Mouse (Mus musculus) subcutaneous adipose tissue, adult 2 months (tissue): ENCODE measurements around the gene Olfr1442. TPM values are rescaled to one million over a fixed set of nuclear protein-coding genes. Genes with fewer than 3 reads are reported as not detected.

Experiments
- polyA plus RNA-seq: library from polyadenylated mRNA; depleted of rRNA; stranded (reverse); fragments of >200 nt; gene quantifications from 2 replicates; pipeline ENCODE4 v1.2.3, GENCODE M21; 2012; ENCODE audit warnings: low replicate concordance; rRNA removed

The Olfr1442 gene
- not detected in 2 replicates for polyA plus RNA-seq

DNA sequence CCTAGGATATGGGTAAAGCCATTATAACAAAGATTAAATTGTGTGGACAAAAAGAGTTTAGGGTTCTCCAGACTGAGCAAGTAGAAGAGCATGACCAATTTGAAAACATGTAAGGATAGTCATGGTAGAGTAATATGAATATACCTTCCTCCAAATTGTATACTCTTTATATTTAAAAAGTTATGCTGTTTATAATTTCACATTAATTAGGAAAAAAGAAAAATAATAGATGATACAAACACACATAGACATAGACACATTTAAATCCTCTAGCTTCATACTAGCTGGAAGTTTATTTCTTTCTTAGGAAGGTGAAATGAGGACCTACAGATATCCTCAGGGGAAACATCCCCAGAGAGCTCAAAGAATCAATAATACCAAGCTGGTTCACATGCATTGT is at the start of gene Olfr1442:
Gene Olfr1442, plus strand, starts transcription at position 301 of the 400 bp plus-strand sequence.

DNA sequence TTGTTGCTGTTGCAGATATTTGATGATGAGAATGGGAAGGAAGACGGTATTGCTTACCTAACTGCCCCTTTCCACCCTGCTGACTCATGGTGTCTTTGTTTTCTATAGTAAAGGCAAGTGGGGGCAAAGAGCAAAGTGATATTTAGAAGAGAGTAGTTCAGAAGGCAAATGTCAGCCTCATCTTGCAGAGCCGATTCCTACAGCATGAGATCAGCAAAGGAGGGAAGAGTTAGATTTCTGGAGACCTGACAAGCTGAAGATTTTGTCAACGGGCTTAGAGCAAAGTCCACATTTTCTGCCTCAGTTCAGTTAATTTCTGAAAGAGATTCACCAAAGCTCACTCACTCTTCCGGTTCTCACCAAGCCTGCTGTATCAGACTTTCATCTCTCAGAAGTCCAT is 37.1 kb upstream of the Olfr1442 start, which contains the start of gene Glyat:
Gene Glyat, plus strand, starts transcription at position 133 of the 400 bp plus-strand sequence.

DNA sequence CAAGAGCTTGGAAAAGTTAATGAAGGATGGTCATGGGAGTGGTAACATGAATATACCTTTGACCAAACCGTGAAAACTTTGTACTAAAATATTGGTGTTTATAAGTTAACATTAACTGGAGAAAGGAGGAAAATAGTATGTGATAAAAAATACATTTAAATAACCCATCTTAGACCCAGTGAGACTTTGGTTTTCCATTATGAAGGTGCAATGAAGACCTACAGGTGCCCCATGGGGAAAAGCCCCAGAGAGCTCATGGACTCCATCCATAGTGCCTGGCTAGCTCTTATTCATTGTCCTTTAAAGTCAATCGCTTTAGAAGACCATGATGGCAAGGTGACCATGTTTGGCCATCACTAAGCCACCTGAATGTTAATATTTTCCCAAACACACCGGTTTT is 7.6 kb downstream of the Olfr1442 start, which contains the start of gene Olfr1443:
Gene Olfr1443, plus strand, starts transcription at position 301 of the 400 bp plus-strand sequence.

DNA sequence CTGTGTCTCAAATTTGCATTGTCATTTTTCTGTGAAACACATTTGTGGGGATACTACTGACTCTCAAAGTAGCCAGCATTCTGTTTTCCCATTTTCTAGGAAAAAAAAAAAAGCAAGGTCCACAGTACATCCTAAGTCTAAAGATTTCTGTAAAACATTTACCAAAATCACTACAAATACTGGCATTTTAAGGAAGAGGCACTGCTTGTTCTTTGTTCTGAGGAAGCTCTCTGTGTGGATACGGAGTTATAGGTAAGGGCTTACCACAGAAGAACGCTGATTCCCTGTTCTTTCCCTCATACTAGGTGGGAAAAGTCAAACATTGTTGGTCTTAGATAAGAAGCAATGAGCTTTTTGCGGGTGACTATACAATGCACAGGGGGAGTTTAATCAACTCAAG is 25.4 kb downstream of the Olfr1442 start, which contains the start of gene Keg1:
Gene Keg1, plus strand, starts transcription at position 197 of the 400 bp plus-strand sequence.

Other genes with a start within 250 kb of the Olfr1442 start
- gene Pfpl, start 242.5 kb upstream of the Olfr1442 start, polyA plus RNA-seq, result not detected in 2 replicates
- gene Mpeg1, start 209.7 kb upstream of the Olfr1442 start, polyA plus RNA-seq, result 9.0 and 31.8 TPM in 2 replicates
- 28.3 and 35.4 TPM in 2 replicates for gene Dtx4, start 169.0 kb upstream of the Olfr1442 start, polyA plus RNA-seq
- gene Fam111a, start 124.7 kb upstream of the Olfr1442 start, polyA plus RNA-seq, result 2.7 and 4.5 TPM in 2 replicates
- 0.06 TPM in 1 of 2 replicates, not detected in the other for gene Gm4952, start 70.5 kb upstream of the Olfr1442 start, polyA plus RNA-seq
- not detected in 2 replicates for gene Glyat, start 37.1 kb upstream of the Olfr1442 start, polyA plus RNA-seq
- not detected in 2 replicates for gene Olfr1443, start 7.7 kb downstream of the Olfr1442 start, polyA plus RNA-seq
- not detected in 2 replicates for gene Keg1, start 25.3 kb downstream of the Olfr1442 start, polyA plus RNA-seq
- 0.66 and 0.76 TPM in 2 replicates for gene Cntf, start 95.2 kb downstream of the Olfr1442 start, polyA plus RNA-seq
- 19.6 and 23.0 TPM in 2 replicates for gene Zfp91, start 125.7 kb downstream of the Olfr1442 start, polyA plus RNA-seq
- 7.1 and 8.0 TPM in 2 replicates for gene Lpxn, start 125.8 kb downstream of the Olfr1442 start, polyA plus RNA-seq
- not detected in 2 replicates for gene Gm5244, start 176.2 kb downstream of the Olfr1442 start, polyA plus RNA-seq
- not detected in 2 replicates for gene Olfr1444, start 186.8 kb downstream of the Olfr1442 start, polyA plus RNA-seq
- not detected in 2 replicates for gene Olfr1445, start 213.4 kb downstream of the Olfr1442 start, polyA plus RNA-seq
- gene Olfr1446, start 223.1 kb downstream of the Olfr1442 start, polyA plus RNA-seq, result not detected in 2 replicates
- not detected in 2 replicates for gene Olfr1447, start 233.3 kb downstream of the Olfr1442 start, polyA plus RNA-seq